Mouse (Mus musculus): ENCODE data around the gene Fam107b.
"Not testable (repeated sequence)": the region's sequence is repeated elsewhere in the genome, so short reads cannot be mapped to it uniquely, and the experiment has no call there.

Gene Fam107b

GRCm38 (mm10) chr2:3712369-3713042, 142.2 kb downstream of the Fam107b start:
- in situ Hi-C loops (cut with MboI), result no loop called here

GRCm38 (mm10) chr2:3713212-3713681, 143.0 kb downstream of the Fam107b start:
- in situ Hi-C loops (cut with MboI), result no loop called here

GRCm38 (mm10) chr2:3713682-3714361, 143.5 kb downstream of the Fam107b start:
- in situ Hi-C loops (cut with MboI), result no loop called here

- in situ Hi-C loops (cut with MboI), result no loop called here
These were observed 144.2 kb downstream of the Fam107b start for GRCm38 (mm10) chr2:3714511-3714910.

- in situ Hi-C loops (cut with MboI), result no loop called here
These were observed 145.1 kb downstream of the Fam107b start for GRCm38 (mm10) chr2:3715424-3715823.

- in situ Hi-C loops (cut with MboI), result no loop called here
These were observed 147.0 kb downstream of the Fam107b start for GRCm38 (mm10) chr2:3717268-3717667.

- in situ Hi-C loops (cut with MboI), result no loop called here
These were observed 147.6 kb downstream of the Fam107b start for GRCm38 (mm10) chr2:3717847-3718246.

- in situ Hi-C loops (cut with MboI), result not testable (repeated sequence)
These were observed 149.3 kb downstream of the Fam107b start for GRCm38 (mm10) chr2:3719436-3720121.

GRCm38 (mm10) chr2:3721107-3721506, 150.8 kb downstream of the Fam107b start:
- in situ Hi-C loops (cut with MboI), result no loop called here

- in situ Hi-C loops (cut with MboI), result no loop called here
These were observed 151.7 kb downstream of the Fam107b start for GRCm38 (mm10) chr2:3721974-3722373.

GRCm38 (mm10) chr2:3723391-3724106, 153.3 kb downstream of the Fam107b start:
- in situ Hi-C loops (cut with MboI), result no loop called here

- in situ Hi-C loops (cut with MboI), result no loop called here
These were observed 156.3 kb downstream of the Fam107b start for GRCm38 (mm10) chr2:3726501-3727078.

GRCm38 (mm10) chr2:3727225-3727930, 157.1 kb downstream of the Fam107b start:
- in situ Hi-C loops (cut with MboI), result no loop called here

- in situ Hi-C loops (cut with MboI), result no loop called here
These were observed 157.8 kb downstream of the Fam107b start for GRCm38 (mm10) chr2:3728090-3728489.

- in situ Hi-C loops (cut with MboI), result no loop called here
These were observed 159.3 kb downstream of the Fam107b start for GRCm38 (mm10) chr2:3729586-3729985.

GRCm38 (mm10) chr2:3730744-3731143, 160.5 kb downstream of the Fam107b start:
- in situ Hi-C loops (cut with MboI), result no loop called here

- in situ Hi-C loops (cut with MboI), result no loop called here
These were observed 161.2 kb downstream of the Fam107b start for GRCm38 (mm10) chr2:3731316-3732015.

- in situ Hi-C loops (cut with MboI), result no loop called here
These were observed 167.8 kb downstream of the Fam107b start for GRCm38 (mm10) chr2:3737917-3738694.

- in situ Hi-C loops (cut with MboI), result no loop called here
These were observed 168.4 kb downstream of the Fam107b start for GRCm38 (mm10) chr2:3738734-3739133.
